Mouse (Mus musculus): Measurements from ENCODE around the gene Mrpl12. TPM values are rescaled to one million over a fixed set of nuclear protein-coding genes. Genes with fewer than 3 reads are reported as not detected.

The Mrpl12 gene
- polyA plus RNA-seq, 1 experiment from 2014 or later = 204 TPM

- Histone ChIP-seq H3K36me3 (ENCODE audit: control insufficient read depth, insufficient read depth) (peaks cover 48% of the 10 kb centered on the region), H3K9me3 (ENCODE audit: control insufficient read depth) (no peaks in the 10 kb centered on the region), H3K4me2 (replicated peaks; ENCODE audit: low read depth) (peak overlapping the region; percentile 97), H3K9ac (ENCODE audit: low read depth, low read length) (peak overlapping the region; percentile 83), H3K4me3 (ENCODE audit: low read depth, low read length) (peak overlapping the region; percentile 92), H3K4me1 (replicated peaks; ENCODE audit: control insufficient read depth, insufficient read depth, low read length) (peaks cover 25% of the 10 kb centered on the region), H3K27ac (ENCODE audit: low read depth, low read length) (peak overlapping the region; percentile 94; the same call in 1 of the 2 replicates), H3K27me3 (replicated peaks; ENCODE audit: control insufficient read depth, insufficient read depth, low read length) (no peaks in the 10 kb centered on the region)
- ATAC-seq = no peak
- TF ChIP-seq CTCF (IDR thresholded peaks at IDR 0.05; ENCODE audit: low read depth) = no peak
- 21% methylated on average over 3 of the region's 3 CpGs for WGBS
Observed at GRCm38 (mm10) chr11:120493351-120493750, 8.9 kb downstream of the Mrpl12 start.

- Histone ChIP-seq H3K36me3 (ENCODE audit: control insufficient read depth, insufficient read depth) (peaks cover 50% of the 10 kb centered on the region), H3K9ac (ENCODE audit: low read depth, low read length) (no peak overlapping the region), H3K4me2 (replicated peaks; ENCODE audit: low read depth) (peak overlapping the region; percentile 97), H3K4me1 (replicated peaks; ENCODE audit: control insufficient read depth, insufficient read depth, low read length) (peaks cover 25% of the 10 kb centered on the region), H3K27ac (ENCODE audit: low read depth, low read length) (no peak overlapping the region), H3K4me3 (ENCODE audit: low read depth, low read length) (no peak overlapping the region), H3K27me3 (replicated peaks; ENCODE audit: control insufficient read depth, insufficient read depth, low read length) (no peaks in the 10 kb centered on the region), H3K9me3 (ENCODE audit: control insufficient read depth) (no peaks in the 10 kb centered on the region)
- no peak for TF ChIP-seq CTCF (IDR thresholded peaks at IDR 0.05; ENCODE audit: low read depth)
- WGBS = 73% methylated on average over 3 of the region's 3 CpGs
- ATAC-seq = no peak
Observed at GRCm38 (mm10) chr11:120493911-120494310, 9.5 kb downstream of the Mrpl12 start.

GRCm38 (mm10) chr11:120497436-120497835 lies 13.0 kb downstream of the Mrpl12 start:
- TF ChIP-seq CTCF (IDR thresholded peaks at IDR 0.05; ENCODE audit: low read depth) = no peak
- peaks cover 51% of the 10 kb centered on the region for H3K36me3 ChIP-seq (ENCODE audit: control insufficient read depth, insufficient read depth)
- no peak overlapping the region for H3K4me2 ChIP-seq (replicated peaks; ENCODE audit: low read depth)
- 90% methylated on average over 3 of the region's 3 CpGs for WGBS
- H3K4me1 ChIP-seq (replicated peaks; ENCODE audit: control insufficient read depth, insufficient read depth, low read length) = 0 out of 2 replicates have a peak, but pooled peaks cover 7% of the 10 kb centered on the region
- no peak overlapping the region for H3K4me3 ChIP-seq (ENCODE audit: low read depth, low read length)
- no peaks in the 10 kb centered on the region for H3K9me3 ChIP-seq (ENCODE audit: control insufficient read depth)
- ATAC-seq = no peak
- H3K27ac ChIP-seq (ENCODE audit: low read depth, low read length) = no peak overlapping the region
- no peaks in the 10 kb centered on the region for H3K27me3 ChIP-seq (replicated peaks; ENCODE audit: control insufficient read depth, insufficient read depth, low read length)
- no peak overlapping the region for H3K9ac ChIP-seq (ENCODE audit: low read depth, low read length)

GRCm38 (mm10) chr11:120498226-120498625 lies 13.8 kb downstream of the Mrpl12 start:
- peaks cover 51% of the 10 kb centered on the region for H3K36me3 ChIP-seq (ENCODE audit: control insufficient read depth, insufficient read depth)
- H3K4me1 ChIP-seq (replicated peaks; ENCODE audit: control insufficient read depth, insufficient read depth, low read length) = 0 out of 2 replicates have a peak, but pooled peaks cover 7% of the 10 kb centered on the region
- no peak overlapping the region for H3K9ac ChIP-seq (ENCODE audit: low read depth, low read length)
- ATAC-seq = no peak
- no peak overlapping the region for H3K4me2 ChIP-seq (replicated peaks; ENCODE audit: low read depth)
- H3K9me3 ChIP-seq (ENCODE audit: control insufficient read depth) = no peaks in the 10 kb centered on the region
- H3K4me3 ChIP-seq (ENCODE audit: low read depth, low read length) = no peak overlapping the region
- WGBS = 93% methylated on average over 12 of the region's 12 CpGs
- H3K27me3 ChIP-seq (replicated peaks; ENCODE audit: control insufficient read depth, insufficient read depth, low read length) = no peaks in the 10 kb centered on the region
- TF ChIP-seq CTCF (IDR thresholded peaks at IDR 0.05; ENCODE audit: low read depth) = no peak
- no peak overlapping the region for H3K27ac ChIP-seq (ENCODE audit: low read depth, low read length)

- ATAC-seq = no peak
- Histone ChIP-seq H3K4me2 (replicated peaks; ENCODE audit: low read depth) (no peak overlapping the region), H3K9me3 (ENCODE audit: control insufficient read depth) (no peaks in the 10 kb centered on the region), H3K27ac (ENCODE audit: low read depth, low read length) (no peak overlapping the region), H3K27me3 (replicated peaks; ENCODE audit: control insufficient read depth, insufficient read depth, low read length) (no peaks in the 10 kb centered on the region), H3K4me3 (ENCODE audit: low read depth, low read length) (no peak overlapping the region), H3K4me1 (replicated peaks; ENCODE audit: control insufficient read depth, insufficient read depth, low read length) (0 out of 2 replicates have a peak, but pooled peaks cover 7% of the 10 kb centered on the region), H3K9ac (ENCODE audit: low read depth, low read length) (no peak overlapping the region), H3K36me3 (ENCODE audit: control insufficient read depth, insufficient read depth) (peaks cover 51% of the 10 kb centered on the region)
- WGBS = 86% methylated on average over 5 of the region's 5 CpGs
- TF ChIP-seq CTCF (IDR thresholded peaks at IDR 0.05; ENCODE audit: low read depth) = no peak
Observed at GRCm38 (mm10) chr11:120498891-120499290, 14.5 kb downstream of the Mrpl12 start.

GRCm38 (mm10) chr11:120499894-120500293 lies 15.5 kb downstream of the Mrpl12 start:
- no peak overlapping the region for H3K9ac ChIP-seq (ENCODE audit: low read depth, low read length)

More at GRCm38 (mm10) chr11:120499894-120500293, 15.5 kb downstream of the Mrpl12 start:
- Histone ChIP-seq H3K27ac (ENCODE audit: low read depth, low read length) (no peak overlapping the region), H3K4me3 (ENCODE audit: low read depth, low read length) (no peak overlapping the region), H3K9me3 (ENCODE audit: control insufficient read depth) (no peaks in the 10 kb centered on the region), H3K4me1 (replicated peaks; ENCODE audit: control insufficient read depth, insufficient read depth, low read length) (0 out of 2 replicates have a peak, but pooled peaks cover 2% of the 10 kb centered on the region), H3K36me3 (ENCODE audit: control insufficient read depth, insufficient read depth) (peaks cover 41% of the 10 kb centered on the region), H3K4me2 (replicated peaks; ENCODE audit: low read depth) (0 out of 2 replicates have a peak overlapping the region, but pooled peaks have one; percentile 32), H3K27me3 (replicated peaks; ENCODE audit: control insufficient read depth, insufficient read depth, low read length) (no peaks in the 10 kb centered on the region)
- TF ChIP-seq CTCF (IDR thresholded peaks at IDR 0.05; ENCODE audit: low read depth) = no peak
- ATAC-seq = 0 out of 2 replicates have a peak, but pooled peaks have one; percentile 14
- WGBS = 62% methylated on average over 6 of the region's 6 CpGs

All from intestine, postnatal 0 days (tissue).